Mouse (Mus musculus): ENCODE measurements around the gene Ifi35.

GRCm38 (mm10) chr11:101426165-101426564 is 22.0 kb upstream of the Ifi35 start:
- TF ChIP-seq CTCF (conservative IDR thresholded peaks at IDR 0.05; ENCODE audit: low read length) (no peak), POU5F1 (IDR thresholded peaks at IDR 0.05; ENCODE audit: borderline replicate concordance, low read length) (no peak), NANOG (IDR thresholded peaks at IDR 0.05; ENCODE audit: borderline replicate concordance, low read length) (no peak)
